Mouse (Mus musculus) lung, embryonic 16.5 days (tissue): Measurements from ENCODE around the gene Fam171a1. TPM values are rescaled to one million over a fixed set of nuclear protein-coding genes. Genes with fewer than 3 reads are reported as not detected.

Experiments
- ATAC-seq: fragments of 200-750 bp; cut with Nextera tagmentation; 2 replicates; pipeline ENCODE4 v1.8.0; 2017; ENCODE audit warnings: low read depth, mild to moderate bottlenecking, moderate library complexity
- H3K27ac ChIP-seq: fragments of 300-500 bp; sonication (generic); 2 replicates; pipeline ENCODE4 v1.5.1; 2014; ENCODE audit warnings: mild to moderate bottlenecking, control low read depth, low read length
- H3K27me3 ChIP-seq: fragments of 300-500 bp; sonication (generic); 2 replicates; pipeline ENCODE4 v1.6.1; 2014; ENCODE audit warnings: low read depth, low read length, mixed read lengths; ENCODE audit not compliant: control insufficient read depth, insufficient read depth
- H3K36me3 ChIP-seq: fragments of 300-500 bp; sonication (generic); 2 replicates; pipeline ENCODE4 v1.6.1; 2014; ENCODE audit warnings: low read length; ENCODE audit not compliant: control insufficient read depth, insufficient read depth
- H3K4me1 ChIP-seq: fragments of 300-500 bp; sonication (generic); replicated peaks from 2 replicates; pipeline ENCODE4 v1.6.1; 2014; ENCODE audit warnings: low read length, mixed read lengths; ENCODE audit not compliant: control insufficient read depth, insufficient read depth
- H3K4me2 ChIP-seq: fragments of 300-500 bp; sonication (generic); 2 replicates; pipeline ENCODE4 v1.6.1; 2014; ENCODE audit warnings: low read depth, low read length, control low read depth
- H3K4me3 ChIP-seq: fragments of 300-500 bp; sonication (generic); 2 replicates; pipeline ENCODE4 v1.5.1; 2014; ENCODE audit warnings: mild to moderate bottlenecking, low read length, control low read depth
- H3K9ac ChIP-seq: fragments of 300-500 bp; sonication (generic); 2 replicates; pipeline ENCODE4 v1.6.1; 2014; ENCODE audit warnings: low read length, control low read depth
- H3K9me3 ChIP-seq: fragments of 300-500 bp; sonication (generic); 2 replicates; pipeline ENCODE4 v1.6.1; 2016; ENCODE audit warnings: low read length; ENCODE audit not compliant: control insufficient read depth
- WGBS: fragments of 180-500 bp; shearing (Covaris S2); extraction: QIAGEN DNeasy Blood & Tissue Kit; methylation state at CpG from one replicate; pipeline ENCODE4 v1.1.7; 2014; 5-methylcytosine and 5-hydroxymethylcytosine counted together
- polyA plus RNA-seq: library from polyadenylated mRNA; unstranded; fragments of >200 nt; fragmentation: Nextera tagmentation; extraction: Ambion mirVana; gene quantifications from 2 replicates; pipeline ENCODE4 v1.2.1, GENCODE M21; 2015

Fam171a1 gene
- polyA plus RNA-seq, 1 experiment from 2014 or later: 54.6 TPM

DNA sequence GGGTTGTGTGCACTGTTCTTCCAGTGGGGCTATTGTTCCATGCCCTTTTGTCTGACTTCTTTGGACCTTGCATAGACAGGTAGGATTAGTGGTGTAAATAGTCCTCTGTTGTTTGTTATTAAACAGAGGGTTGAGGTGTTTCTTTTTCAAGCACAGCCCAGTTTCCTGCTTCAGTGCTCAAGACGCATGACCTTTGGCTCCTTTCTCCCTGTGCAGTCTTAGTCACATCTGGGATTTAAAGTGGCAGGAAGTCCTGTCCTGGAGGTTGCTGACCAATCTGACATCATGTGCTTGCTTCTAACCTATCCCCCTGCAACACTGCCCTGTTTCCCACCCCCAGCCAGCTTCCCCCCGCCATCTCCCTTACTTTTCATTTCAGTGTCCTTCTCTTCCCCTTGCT is 14.9 kb downstream of the Fam171a1 start:
- Histone ChIP-seq H3K4me2 (no peak overlapping the region), H3K9ac (no peak overlapping the region), H3K4me1 (peaks cover 21% of the 10 kb centered on the region), H3K36me3 (no peaks in the 10 kb centered on the region), H3K27ac (no peak overlapping the region), H3K4me3 (no peak overlapping the region), H3K27me3 (no peaks in the 10 kb centered on the region), H3K9me3 (no peaks in the 10 kb centered on the region)
- ATAC-seq: no peak
- WGBS: 59% methylated on average over 2 of the region's 2 CpGs

- H3K4me2 ChIP-seq: no peak overlapping the region
Observed at GRCm38 (mm10) chr2:3132473-3132872, 18.4 kb downstream of the Fam171a1 start.

DNA sequence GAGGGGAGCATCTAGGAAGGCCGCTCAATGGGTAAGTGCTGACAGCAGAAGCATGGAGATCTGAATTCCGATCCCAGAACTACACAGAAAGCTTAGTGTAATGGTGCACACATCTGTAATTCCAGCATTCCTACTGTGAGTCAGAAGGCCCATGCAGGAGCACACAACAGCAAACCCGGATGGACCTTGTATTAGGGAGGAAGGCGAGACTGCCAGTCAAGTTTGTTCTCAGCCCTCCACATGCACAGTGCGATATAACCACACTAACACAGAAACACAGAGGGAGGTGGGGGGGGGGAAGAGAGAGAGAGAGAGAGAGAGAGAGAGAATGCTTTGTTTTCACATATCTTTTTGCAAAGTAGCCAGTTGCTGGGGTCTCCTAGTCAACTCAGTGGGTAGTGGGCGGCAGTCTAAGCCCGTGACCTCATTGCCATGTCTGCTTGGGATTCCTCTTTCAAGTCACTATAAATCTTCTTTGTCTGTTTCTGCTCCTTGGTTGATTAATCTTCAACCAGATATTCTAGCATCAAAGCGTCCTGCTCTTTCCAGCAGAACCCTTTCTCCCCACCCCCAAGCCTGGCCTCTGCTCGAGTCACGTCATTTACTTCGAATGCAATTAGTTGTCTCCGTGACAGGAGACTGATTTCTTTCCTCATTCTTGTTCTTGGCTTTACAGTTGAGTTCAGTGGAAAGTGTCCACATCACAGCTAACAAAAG is 20.7 kb downstream of the Fam171a1 start:
- no peak overlapping the region; the same call in 1 of the 2 replicates for H3K4me2 ChIP-seq
- 30% methylated on average over 12 of the region's 12 CpGs for WGBS
- H3K27ac ChIP-seq: peak overlapping the region; percentile 15
- H3K27me3 ChIP-seq: no peaks in the 10 kb centered on the region
- peaks cover 46% of the 10 kb centered on the region for H3K4me1 ChIP-seq
- no peaks in the 10 kb centered on the region for H3K9me3 ChIP-seq
- peak; percentile 60; the same call in 1 of the 2 replicates for ATAC-seq
- H3K4me3 ChIP-seq: no peak overlapping the region
- H3K36me3 ChIP-seq: no peaks in the 10 kb centered on the region
- no peak overlapping the region for H3K9ac ChIP-seq

More at GRCm38 (mm10) chr2:3132473-3132872, 18.4 kb downstream of the Fam171a1 start:
- Histone ChIP-seq H3K4me1 (peaks cover 35% of the 10 kb centered on the region), H3K36me3 (no peaks in the 10 kb centered on the region), H3K4me3 (no peak overlapping the region), H3K27me3 (no peaks in the 10 kb centered on the region), H3K27ac (no peak overlapping the region), H3K9ac (no peak overlapping the region), H3K9me3 (no peaks in the 10 kb centered on the region)
- no peak for ATAC-seq
- WGBS: 76% methylated on average over 9 of the region's 9 CpGs

DNA sequence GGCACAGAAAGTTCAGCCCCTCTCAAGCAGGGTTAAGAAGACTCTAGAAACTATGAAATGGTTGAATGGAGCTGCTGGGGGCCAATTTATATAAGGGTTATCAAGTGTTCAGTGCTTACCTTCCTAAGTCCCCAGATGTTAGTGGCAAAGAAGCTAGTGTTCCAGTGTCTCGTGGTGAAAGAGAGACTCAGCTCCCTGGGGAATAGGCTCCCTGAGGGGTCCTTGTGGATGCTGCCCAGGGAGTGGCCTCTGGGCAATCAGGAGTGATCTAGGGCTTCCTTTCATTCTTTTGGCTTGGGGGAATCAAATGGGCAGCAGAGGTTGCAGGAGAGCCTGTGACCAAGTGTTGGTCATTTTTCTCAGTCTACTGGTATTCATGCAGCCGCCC is 21.3 kb downstream of the Fam171a1 start:
- Histone ChIP-seq H3K4me1 (peaks cover 46% of the 10 kb centered on the region), H3K4me2 (no peak overlapping the region; the same call in 1 of the 2 replicates), H3K27ac (no peak overlapping the region; the same call in 1 of the 2 replicates), H3K9me3 (no peaks in the 10 kb centered on the region), H3K36me3 (no peaks in the 10 kb centered on the region), H3K9ac (no peak overlapping the region), H3K27me3 (no peaks in the 10 kb centered on the region), H3K4me3 (no peak overlapping the region)
- no peak for ATAC-seq
- 37% methylated on average over 2 of the region's 2 CpGs for WGBS

- 38% methylated on average over 2 of the region's 2 CpGs for WGBS
- H3K9me3 ChIP-seq: no peaks in the 10 kb centered on the region
- H3K4me1 ChIP-seq: peaks cover 41% of the 10 kb centered on the region
- H3K36me3 ChIP-seq: no peaks in the 10 kb centered on the region
- H3K4me3 ChIP-seq: no peak overlapping the region
- ATAC-seq: no peak
- H3K27ac ChIP-seq: peak overlapping the region; percentile 4
- no peak overlapping the region for H3K4me2 ChIP-seq
- no peaks in the 10 kb centered on the region for H3K27me3 ChIP-seq
- H3K9ac ChIP-seq: no peak overlapping the region
Observed at GRCm38 (mm10) chr2:3138308-3138707, 24.3 kb downstream of the Fam171a1 start.

GRCm38 (mm10) chr2:3139065-3139464 is 25.0 kb downstream of the Fam171a1 start:
- 0 out of 2 replicates have a peak, but pooled peaks have one; percentile 21 for ATAC-seq

DNA sequence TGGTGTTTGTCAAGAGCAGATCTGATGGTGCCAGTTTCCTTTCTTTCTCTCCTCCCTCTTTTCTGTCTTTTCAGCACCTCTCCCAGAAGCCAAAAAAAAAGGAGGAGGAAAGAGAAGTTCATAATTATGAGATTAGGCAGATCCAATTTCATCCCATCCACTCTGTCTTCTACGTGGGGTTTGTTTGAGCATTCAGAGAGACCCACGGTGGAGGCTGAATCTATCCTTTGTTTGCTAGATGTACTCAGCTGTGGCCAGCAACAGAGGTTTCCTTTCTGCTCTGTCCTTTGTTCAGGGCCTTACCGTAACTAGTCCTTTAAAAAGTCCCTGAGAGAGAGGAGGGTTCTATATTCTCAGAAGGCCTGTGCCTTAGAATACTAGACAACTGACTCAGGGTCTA is 25.6 kb downstream of the Fam171a1 start:
- peaks cover 34% of the 10 kb centered on the region for H3K4me1 ChIP-seq
- no peak overlapping the region for H3K4me2 ChIP-seq
- WGBS: 41% methylated on average over 3 of the region's 3 CpGs
- no peaks in the 10 kb centered on the region for H3K27me3 ChIP-seq
- H3K9ac ChIP-seq: 0 out of 2 replicates have a peak overlapping the region, but pooled peaks have one; percentile 8
- H3K27ac ChIP-seq: peak overlapping the region; percentile 42
- no peaks in the 10 kb centered on the region for H3K36me3 ChIP-seq
- H3K9me3 ChIP-seq: no peaks in the 10 kb centered on the region
- no peak for ATAC-seq
- H3K4me3 ChIP-seq: no peak overlapping the region

More at GRCm38 (mm10) chr2:3139065-3139464, 25.0 kb downstream of the Fam171a1 start:
- no peaks in the 10 kb centered on the region for H3K27me3 ChIP-seq
- H3K27ac ChIP-seq: peak overlapping the region; percentile 4; the same call in 1 of the 2 replicates
- H3K36me3 ChIP-seq: no peaks in the 10 kb centered on the region
- H3K4me3 ChIP-seq: no peak overlapping the region
- H3K9me3 ChIP-seq: no peaks in the 10 kb centered on the region
- H3K9ac ChIP-seq: no peak overlapping the region
- no peak overlapping the region for H3K4me2 ChIP-seq
- WGBS: 51% methylated on average over 2 of the region's 2 CpGs
- H3K4me1 ChIP-seq: peaks cover 39% of the 10 kb centered on the region

DNA sequence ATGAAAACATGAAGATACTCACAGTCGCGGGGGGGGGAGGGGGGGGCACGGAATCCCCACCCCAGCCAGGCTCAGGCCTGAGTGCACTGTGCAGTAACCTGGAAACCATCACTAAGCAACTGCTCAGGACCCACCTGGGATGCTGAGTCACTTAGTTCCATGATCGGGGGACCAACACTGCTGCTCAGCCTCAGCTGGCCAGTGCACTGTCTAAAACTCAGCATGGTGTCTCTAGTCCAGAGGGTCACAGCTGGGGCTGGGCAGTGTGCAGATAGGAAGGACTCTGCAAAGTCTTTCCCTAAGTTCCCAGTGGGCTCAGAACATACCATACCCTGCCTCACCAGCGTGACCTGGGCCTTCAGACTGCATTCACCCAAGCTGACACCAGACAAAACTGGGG is 26.6 kb downstream of the Fam171a1 start:
- no peaks in the 10 kb centered on the region for H3K9me3 ChIP-seq
- no peak overlapping the region for H3K4me3 ChIP-seq
- H3K36me3 ChIP-seq: no peaks in the 10 kb centered on the region
- H3K27ac ChIP-seq: no peak overlapping the region
- H3K4me1 ChIP-seq: peaks cover 26% of the 10 kb centered on the region
- no peak overlapping the region for H3K9ac ChIP-seq
- H3K4me2 ChIP-seq: no peak overlapping the region
- H3K27me3 ChIP-seq: no peaks in the 10 kb centered on the region
- 58% methylated on average over 5 of the region's 5 CpGs for WGBS
- no peak for ATAC-seq

GRCm38 (mm10) chr2:3141804-3142203 is 27.8 kb downstream of the Fam171a1 start:
- Histone ChIP-seq H3K27ac (no peak overlapping the region), H3K27me3 (no peaks in the 10 kb centered on the region), H3K4me1 (peaks cover 25% of the 10 kb centered on the region), H3K36me3 (0 out of 2 replicates have a peak, but pooled peaks cover 2% of the 10 kb centered on the region), H3K9me3 (no peaks in the 10 kb centered on the region), H3K4me3 (no peak overlapping the region), H3K4me2 (no peak overlapping the region), H3K9ac (no peak overlapping the region)
- 88% methylated on average over 4 of the region's 4 CpGs for WGBS
- no peak for ATAC-seq
